Mouse (Mus musculus) cerebellum, adult 2 months (tissue): ENCODE results near the gene Isx. TPM values are rescaled to one million over a fixed set of nuclear protein-coding genes. Genes with fewer than 3 reads are reported as not detected.
A peak's percentile ranks its signal among the peaks of the same experiment; 100 is the strongest.

Source experiments
- DNase-seq, 2 experiments: peaks; one replicate each; pipeline ENCODE4 v3.0.0; 2021
- H3K27ac ChIP-seq: fragments of 200-500 bp; 2 replicates; pipeline ENCODE4 v1.5.1; 2012; ENCODE audit warnings: low read length, control low read depth, inconsistent platforms; ENCODE audit not compliant: insufficient read depth
- H3K27me3 ChIP-seq: fragments of 200-500 bp; 2 replicates; pipeline ENCODE4 v1.6.1; 2012; ENCODE audit warnings: inconsistent platforms, mild to moderate bottlenecking, low read length, moderate library complexity; ENCODE audit not compliant: control insufficient read depth, insufficient read depth
- H3K4me1 ChIP-seq: fragments of 200-500 bp; 2 replicates; pipeline ENCODE4 v1.6.1; 2011; ENCODE audit warnings: low read length; ENCODE audit not compliant: control insufficient read depth, insufficient read depth
- H3K4me3 ChIP-seq: fragments of 200-500 bp; replicated peaks from 2 replicates; pipeline ENCODE3; 2011; ENCODE audit warnings: mild to moderate bottlenecking, low read depth, low read length, control low read depth; ENCODE audit not compliant: insufficient read depth
- CTCF ChIP-seq: fragments of 200-500 bp; IDR thresholded peaks from 2 replicates; pipeline ENCODE4 v1.5.1; 2011; ENCODE audit warnings: low read depth, mild to moderate bottlenecking, control low read depth, low read length, moderate library complexity, borderline replicate concordance; ENCODE audit not compliant: insufficient read depth
- POLR2A ChIP-seq: fragments of 200-500 bp; IDR thresholded peaks from 2 replicates; pipeline ENCODE4 v1.6.1; 2011; ENCODE audit warnings: low read length, control low read depth, borderline replicate concordance; ENCODE audit not compliant: insufficient read depth
- WGBS: fragments of 180-500 bp; shearing (Covaris S2); methylation state at CpG from one replicate; pipeline ENCODE4 v1.1.7; 2018; 5-methylcytosine and 5-hydroxymethylcytosine counted together
- polyA plus RNA-seq: library from polyadenylated mRNA; depleted of rRNA; stranded (reverse); fragments of >200 nt; gene quantifications from 2 replicates; pipeline ENCODE4 v1.2.3, GENCODE M21; 2012; rRNA removed

Isx gene
- polyA plus RNA-seq = not detected in 2 replicates

- WGBS = 78% methylated on average over 3 of the region's 3 CpGs
- Histone ChIP-seq H3K27me3 (no peaks in the 10 kb centered on the region), H3K4me3 (no peak within 1 kb of the TSS), H3K4me1 (no peaks in the 10 kb centered on the region), H3K27ac (no peak within 1 kb of the TSS)
- no peak for DNase-seq
- TF ChIP-seq CTCF (no peak), POLR2A (no peak)
These were observed at the start of gene Isx for GRCm38 (mm10) chr8:74872940-74873339. Gene Isx (plus strand): TSS chr8:74873173.

DNA sequence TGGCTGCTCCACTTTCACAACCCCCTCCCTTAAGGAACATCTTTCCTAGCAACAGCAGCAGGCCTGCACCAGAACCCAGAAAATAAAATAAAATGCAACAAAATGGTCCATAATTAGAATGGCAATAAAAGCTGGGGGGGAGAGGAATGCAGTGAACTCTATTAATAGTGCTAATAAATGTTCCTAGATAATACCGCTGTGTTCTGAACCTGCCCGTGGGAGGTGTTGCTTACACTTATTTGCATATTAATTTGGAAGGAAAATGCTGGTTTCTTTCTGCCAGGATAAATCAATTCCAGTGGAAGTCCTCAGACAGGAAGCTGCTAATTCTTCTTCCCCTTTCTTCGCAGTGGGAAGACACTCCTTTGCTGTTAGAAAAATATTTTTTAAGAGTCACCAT, 45.3 kb upstream of the Isx start:
- Histone ChIP-seq H3K4me1 (no peaks in the 10 kb centered on the region), H3K27me3 (no peaks in the 10 kb centered on the region), H3K27ac (no peak overlapping the region), H3K4me3 (no peak overlapping the region)
- no peak for DNase-seq
- 48% methylated on average over 3 of the region's 3 CpGs for WGBS
- TF ChIP-seq CTCF = no peak
- TF ChIP-seq POLR2A = no peak

DNA sequence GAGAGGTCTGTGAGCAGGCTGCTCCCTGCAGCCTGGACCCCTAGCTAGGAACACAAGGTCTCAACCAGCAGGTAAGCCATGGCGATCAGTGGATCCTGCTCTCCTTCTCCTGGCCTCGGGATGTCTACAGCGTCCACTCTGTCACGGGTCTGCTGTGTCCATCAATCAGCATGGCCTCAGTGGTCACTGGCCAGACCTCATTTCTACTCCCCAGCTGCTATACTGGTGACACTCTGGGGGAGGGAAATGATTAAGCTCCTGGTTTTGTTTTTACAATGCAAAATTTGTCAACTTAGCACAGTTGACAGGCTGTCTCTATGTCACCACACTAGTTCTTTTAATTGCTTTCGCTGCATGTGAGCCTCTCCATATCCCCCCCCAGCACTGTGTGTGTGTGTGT, 41.7 kb upstream of the Isx start:
- Histone ChIP-seq H3K4me1 (no peaks in the 10 kb centered on the region), H3K27ac (no peak overlapping the region), H3K4me3 (no peak overlapping the region), H3K27me3 (no peaks in the 10 kb centered on the region)
- TF ChIP-seq POLR2A (no peak), CTCF (no peak)
- no peak for DNase-seq
- 64% methylated on average over 5 of the region's 5 CpGs for WGBS

GRCm38 (mm10) chr8:74834246-74834645, 38.7 kb upstream of the Isx start:
- Histone ChIP-seq H3K4me3 (no peak overlapping the region), H3K27me3 (no peaks in the 10 kb centered on the region), H3K4me1 (no peaks in the 10 kb centered on the region), H3K27ac (no peak overlapping the region)
- WGBS = 55% methylated on average over 1 of the region's 1 CpGs
- TF ChIP-seq POLR2A = no peak
- no peak for TF ChIP-seq CTCF
- DNase-seq = no peak

- Histone ChIP-seq H3K27ac (no peak overlapping the region), H3K27me3 (no peaks in the 10 kb centered on the region), H3K4me3 (no peak overlapping the region), H3K4me1 (no peaks in the 10 kb centered on the region)
- WGBS = 28% methylated on average over 12 of the region's 12 CpGs
- no peak for DNase-seq
- TF ChIP-seq POLR2A = no peak
- TF ChIP-seq CTCF = no peak
These were observed 25.5 kb upstream of the Isx start for GRCm38 (mm10) chr8:74847376-74848048.

GRCm38 (mm10) chr8:74848707-74849106, 24.3 kb upstream of the Isx start:
- DNase-seq = no peak
- no peak for TF ChIP-seq POLR2A
- no peak for TF ChIP-seq CTCF
- no peaks in the 10 kb centered on the region for H3K27me3 ChIP-seq
- no peaks in the 10 kb centered on the region for H3K4me1 ChIP-seq
- H3K4me3 ChIP-seq = no peak overlapping the region
- no peak overlapping the region for H3K27ac ChIP-seq
- WGBS = 91% methylated on average over 1 of the region's 1 CpGs

- no peak for DNase-seq
- Histone ChIP-seq H3K27ac (no peak overlapping the region), H3K4me3 (no peak overlapping the region), H3K4me1 (no peaks in the 10 kb centered on the region; the same call in 1 of the 2 replicates), H3K27me3 (no peaks in the 10 kb centered on the region)
- TF ChIP-seq CTCF = no peak
- TF ChIP-seq POLR2A = no peak
These were observed 22.0 kb upstream of the Isx start for GRCm38 (mm10) chr8:74850971-74851370.

DNA sequence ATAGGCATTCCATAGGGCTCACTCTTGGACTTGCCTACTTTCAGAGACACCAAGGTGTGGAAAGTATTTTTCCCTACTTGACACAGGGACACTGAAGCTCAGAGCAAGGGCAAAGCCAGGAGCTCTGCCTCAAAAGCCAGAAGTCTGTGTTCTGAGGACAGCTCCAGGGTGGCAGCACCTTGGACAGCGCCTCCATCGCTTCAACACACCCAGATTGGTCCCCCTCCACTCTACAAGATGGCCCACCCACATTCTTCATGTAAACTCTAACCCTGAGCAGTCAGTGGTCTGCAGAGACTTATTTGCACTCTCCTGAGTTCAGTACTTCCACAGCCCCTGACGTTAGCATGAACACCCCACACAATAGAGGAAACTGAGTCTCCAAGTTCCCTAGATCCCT, 21.1 kb upstream of the Isx start:
- H3K27ac ChIP-seq = no peak overlapping the region
- H3K4me3 ChIP-seq = no peak overlapping the region
- H3K27me3 ChIP-seq = no peaks in the 10 kb centered on the region
- no peaks in the 10 kb centered on the region; the same call in 1 of the 2 replicates for H3K4me1 ChIP-seq
- 59% methylated on average over 3 of the region's 3 CpGs for WGBS
- no peak for TF ChIP-seq POLR2A
- no peak for TF ChIP-seq CTCF
- DNase-seq = no peak

GRCm38 (mm10) chr8:74853488-74853887, 19.5 kb upstream of the Isx start:
- no peak overlapping the region for H3K4me3 ChIP-seq
- 44% methylated on average over 5 of the region's 5 CpGs for WGBS

More at GRCm38 (mm10) chr8:74853488-74853887, 19.5 kb upstream of the Isx start:
- Histone ChIP-seq H3K4me1 (no peaks in the 10 kb centered on the region; the same call in 1 of the 2 replicates), H3K27me3 (no peaks in the 10 kb centered on the region), H3K27ac (no peak overlapping the region)
- peak; percentile 9 to 26 for DNase-seq
- TF ChIP-seq CTCF (peak; percentile 26; the same call in 1 of the 2 replicates), POLR2A (no peak)
